ENCODE assay signal across 20 mouse cellular contexts in the genomic region with DNA sequence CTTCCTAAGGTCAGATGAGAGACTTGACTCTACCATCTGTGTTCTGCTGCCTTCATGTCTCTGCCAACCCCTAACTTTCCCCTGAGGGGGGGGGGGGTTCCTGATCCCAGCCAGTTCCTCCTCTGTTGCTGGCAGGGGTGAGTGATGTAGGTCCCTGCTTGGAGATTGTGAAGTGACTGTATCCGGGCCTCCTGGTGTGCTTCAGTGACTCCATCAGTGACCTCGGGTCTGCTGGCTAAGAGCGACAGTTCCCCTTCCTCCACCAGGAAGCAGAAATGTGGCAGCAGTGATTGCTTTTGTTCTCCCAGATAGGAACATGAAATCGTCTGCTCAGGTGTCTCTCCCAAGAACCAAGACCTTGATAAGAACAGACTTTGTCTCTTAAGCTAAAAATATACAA. TPM values are rescaled to one million over a fixed set of nuclear protein-coding genes. Genes with fewer than 3 reads are reported as not detected.
DNase-seq lines count a peak whose midpoint lies in the region; ATAC-seq lines count a peak whose summit lies in the region.
"Had no signal": no experiment of that assay in that cellular context is flagged by ENCODE, and none has a peak within 500 bp of the region (broad histone marks: within the 10 kb centered on the region; RNA-seq: fewer than 3 reads in every experiment).

No protein-coding gene starts in this region.

- H3K27ac ChIP-seq in liver, embryonic 12.5 days: no peak overlapping the region
- no peak overlapping the region for H3K27ac ChIP-seq in liver, embryonic 11.5 days (ENCODE audit: low read depth, low read length)
- no peak overlapping the region for H3K27ac ChIP-seq in intestine, embryonic 16.5 days (ENCODE audit: low read length)
- H3K27ac ChIP-seq: hindbrain, postnatal 0 days; neural tube, embryonic 13.5 days had no signal

- 18% methylated on average over 4 of the region's 4 CpGs for WGBS in liver, embryonic 12.5 days (ENCODE audit: insufficient replicate concordance)
- 37% methylated on average over 4 of the region's 4 CpGs for WGBS in liver, embryonic 11.5 days
- 37% methylated on average over 4 of the region's 4 CpGs for WGBS in intestine, embryonic 16.5 days

- peaks cover 50% of the 10 kb centered on the region for H3K4me1 ChIP-seq in liver, embryonic 12.5 days
- peaks cover 12% of the 10 kb centered on the region for H3K4me1 ChIP-seq in liver, embryonic 11.5 days (replicated peaks; ENCODE audit: control insufficient read depth, insufficient read depth, low read length)
- peaks cover 4% of the 10 kb centered on the region; the same call in 1 of the 2 replicates for H3K4me1 ChIP-seq in intestine, embryonic 16.5 days (ENCODE audit: control insufficient read depth, insufficient read depth, low read length)

- H3K27me3 ChIP-seq in liver, embryonic 12.5 days (replicated peaks): peaks cover 25% of the 10 kb centered on the region; the same call in 1 of the 2 replicates
- H3K27me3 ChIP-seq in liver, embryonic 11.5 days (replicated peaks; ENCODE audit: control insufficient read depth, insufficient read depth, low read length): 0 out of 2 replicates have a peak, but pooled peaks cover 3% of the 10 kb centered on the region
- H3K27me3 ChIP-seq in intestine, embryonic 16.5 days (replicated peaks; ENCODE audit: control insufficient read depth, insufficient read depth, low read length): peaks cover 7% of the 10 kb centered on the region; the same call in 1 of the 2 replicates

- H3K9ac ChIP-seq in liver, embryonic 12.5 days: no peak overlapping the region
- no peak overlapping the region for H3K9ac ChIP-seq in liver, embryonic 11.5 days (ENCODE audit: low read depth, low read length)
- no peak overlapping the region for H3K9ac ChIP-seq in intestine, embryonic 16.5 days (ENCODE audit: low read depth, low read length)
- H3K9ac ChIP-seq: neural tube, embryonic 13.5 days had no signal

- intact Hi-C loops in heart, postnatal 10 days (cut with DNase I): no loop called here

- no peak overlapping the region for H3K4me3 ChIP-seq in liver, embryonic 12.5 days
- H3K4me3 ChIP-seq in liver, embryonic 11.5 days (ENCODE audit: low read depth, low read length): no peak overlapping the region
- no peak overlapping the region for H3K4me3 ChIP-seq in intestine, embryonic 16.5 days (ENCODE audit: low read length)

- no peak for ATAC-seq in liver, embryonic 12.5 days
- ATAC-seq in liver, embryonic 11.5 days (replicated peaks; ENCODE audit: low FRiP score): no peak
- ATAC-seq in intestine, embryonic 16.5 days: 0 out of 2 replicates have a peak, but pooled peaks have one; percentile 38
- no peak for ATAC-seq in cerebellum, adult (ENCODE audit: insufficient number of reproducible peaks, low FRiP score, low TSS enrichment)
- ATAC-seq: forebrain, embryonic 14.5 days; lung, postnatal 0 days had no signal

- no peaks in the 10 kb centered on the region for H3K9me3 ChIP-seq in liver, embryonic 12.5 days (replicated peaks)
- H3K9me3 ChIP-seq in liver, embryonic 11.5 days (ENCODE audit: control insufficient read depth, low read length): no peaks in the 10 kb centered on the region
- H3K9me3 ChIP-seq in intestine, embryonic 16.5 days (ENCODE audit: control insufficient read depth, low read length): no peaks in the 10 kb centered on the region
- H3K9me3 ChIP-seq: neural tube, embryonic 13.5 days had no signal

- H3K4me2 ChIP-seq in liver, embryonic 12.5 days: peak overlapping the region; percentile 78; the same call in 1 of the 2 replicates
- no peak overlapping the region for H3K4me2 ChIP-seq in liver, embryonic 11.5 days
- no peak overlapping the region for H3K4me2 ChIP-seq in intestine, embryonic 16.5 days (ENCODE audit: low read depth, low read length)

- DNase-seq in heart, postnatal 10 days: peak; percentile 27 to 29
- no peak for DNase-seq in heart, adult 18-20 months
- no peak for DNase-seq in liver, embryonic 11.5 days (ENCODE audit: low spot score)
- DNase-seq in T-cell, adult 2 months (ENCODE audit: low spot score): peak; percentile 35
- DNase-seq: cerebellum, adult 9-11 months; embryo, embryonic 11 days; heart, postnatal 36 days; right cerebral cortex, postnatal 4 days had no signal

- H3K36me3 ChIP-seq in liver, embryonic 12.5 days: peaks cover 3% of the 10 kb centered on the region; the same call in 1 of the 2 replicates
- no peaks in the 10 kb centered on the region for H3K36me3 ChIP-seq in liver, embryonic 11.5 days (ENCODE audit: control insufficient read depth, insufficient read depth, low read length)
- no peaks in the 10 kb centered on the region for H3K36me3 ChIP-seq in intestine, embryonic 16.5 days (ENCODE audit: control insufficient read depth, insufficient read depth, low read length)
- H3K36me3 ChIP-seq: neural tube, embryonic 13.5 days had no signal

RNA-seq across cellular contexts. Expression of a gene that starts 0.8 kb away (rescaled TPM):
- not detected for total RNA-seq in heart, postnatal 10 days (2021)
- not detected for total RNA-seq in heart, adult 18-20 months (2021)
- 27.5 and 30.9 TPM in 2 replicates for polyA plus RNA-seq in liver, embryonic 12.5 days (2016; fragmentation: Nextera tagmentation; extraction: Ambion mirVana)
- polyA plus RNA-seq in liver, embryonic 11.5 days (2014; fragmentation: Nextera tagmentation; extraction: Ambion mirVana): 43.0 and 51.7 TPM in 2 replicates
- 0.37 and 0.61 TPM in 2 replicates for polyA plus RNA-seq in intestine, embryonic 16.5 days (2015; fragmentation: Nextera tagmentation; extraction: Ambion mirVana)
- total RNA-seq: adrenal gland, adult 18-20 months; heart, postnatal 36 days; monocyte, adult 5-6 weeks had no signal
- polyA plus RNA-seq: forebrain, embryonic 14.5 days had no signal

RNA-seq across cellular contexts. Expression of a gene that starts 12.6 kb away (rescaled TPM):
- not detected for total RNA-seq in heart, postnatal 10 days (2021)
- not detected for total RNA-seq in heart, adult 18-20 months (2021)
- not detected in 2 replicates for polyA plus RNA-seq in liver, embryonic 12.5 days (2016; fragmentation: Nextera tagmentation; extraction: Ambion mirVana)
- not detected in 2 replicates for polyA plus RNA-seq in liver, embryonic 11.5 days (2014; fragmentation: Nextera tagmentation; extraction: Ambion mirVana)
- not detected in 2 replicates for polyA plus RNA-seq in intestine, embryonic 16.5 days (2015; fragmentation: Nextera tagmentation; extraction: Ambion mirVana)
- total RNA-seq: adrenal gland, adult 18-20 months; heart, postnatal 36 days; hindbrain, postnatal 0 days; left cerebral cortex, postnatal 10 days; monocyte, adult 5-6 weeks had no signal
- polyA plus RNA-seq: forebrain, embryonic 14.5 days; hindbrain, postnatal 0 days; limb, embryonic 14.5 days; lung, postnatal 0 days; neural tube, embryonic 13.5 days had no signal

RNA-seq across cellular contexts. Expression of a gene that starts 22.5 kb away (rescaled TPM):
- total RNA-seq in heart, postnatal 10 days (2021): not detected
- total RNA-seq in heart, adult 18-20 months (2021): not detected
- not detected in 2 replicates for polyA plus RNA-seq in liver, embryonic 12.5 days (2016; fragmentation: Nextera tagmentation; extraction: Ambion mirVana)
- not detected in 2 replicates for polyA plus RNA-seq in liver, embryonic 11.5 days (2014; fragmentation: Nextera tagmentation; extraction: Ambion mirVana)
- polyA plus RNA-seq in intestine, embryonic 16.5 days (2015; fragmentation: Nextera tagmentation; extraction: Ambion mirVana): not detected in 2 replicates
- total RNA-seq: adrenal gland, adult 18-20 months; heart, postnatal 36 days; monocyte, adult 5-6 weeks had no signal
- polyA plus RNA-seq: C2C12; limb, embryonic 14.5 days; lung, postnatal 0 days; neural tube, embryonic 13.5 days had no signal

RNA-seq across cellular contexts. Expression of a gene that starts 22.8 kb away (rescaled TPM):
- 10 to 100 TPM; 19.6 to 20.4 TPM for total RNA-seq in heart, postnatal 10 days (2021)
- total RNA-seq in heart, adult 18-20 months (2021): 10 to 100 TPM; 13.2 to 14.8 TPM
- polyA plus RNA-seq in liver, embryonic 12.5 days (2016; fragmentation: Nextera tagmentation; extraction: Ambion mirVana): 2.4 and 3.2 TPM in 2 replicates
- 2.5 and 3.6 TPM in 2 replicates for polyA plus RNA-seq in liver, embryonic 11.5 days (2014; fragmentation: Nextera tagmentation; extraction: Ambion mirVana)
- 9.2 and 10.8 TPM in 2 replicates for polyA plus RNA-seq in intestine, embryonic 16.5 days (2015; fragmentation: Nextera tagmentation; extraction: Ambion mirVana)

RNA-seq across cellular contexts. Expression of a gene that starts 23.0 kb away (rescaled TPM):
- under 1 TPM; 0.69 to 0.74 TPM for total RNA-seq in heart, postnatal 10 days (2021)
- 1 to 10 TPM; 1.5 to 2.1 TPM for total RNA-seq in heart, adult 18-20 months (2021)
- polyA plus RNA-seq in liver, embryonic 12.5 days (2016; fragmentation: Nextera tagmentation; extraction: Ambion mirVana): 1.4 and 1.6 TPM in 2 replicates
- polyA plus RNA-seq in liver, embryonic 11.5 days (2014; fragmentation: Nextera tagmentation; extraction: Ambion mirVana): 0.96 and 1.5 TPM in 2 replicates
- 3.2 and 4.3 TPM in 2 replicates for polyA plus RNA-seq in intestine, embryonic 16.5 days (2015; fragmentation: Nextera tagmentation; extraction: Ambion mirVana)
- total RNA-seq: monocyte, adult 5-6 weeks had no signal
- polyA plus RNA-seq: C2C12 had no signal

Comparison
In these comparisons a context has a peak if more than half of its experiments do, and no peak if none do; other contexts are left out.
1. DNase-seq: peak in heart, postnatal 10 days (2 of 2) and T-cell, adult 2 months (single experiment); none in heart, adult 18-20 months (0 of 2) and liver, embryonic 11.5 days (single experiment).
2. RNA of a gene that starts 0.8 kb away (polyA plus RNA-seq): 43.0 to 51.7 TPM in liver, embryonic 11.5 days and 27.5 to 30.9 TPM in liver, embryonic 12.5 days; 0.37 to 0.61 TPM in intestine, embryonic 16.5 days; every median in the first group is over 10 times any median in the second.